Mouse (Mus musculus) ES-E14 (cell line): ENCODE results near the gene Chaf1a. TPM values are rescaled to one million over a fixed set of nuclear protein-coding genes. Genes with fewer than 3 reads are reported as not detected.

Experiments used
- DNase-seq: peaks from one replicate; pipeline ENCODE4 v3.0.0-alpha.2; 2013; ENCODE audit warnings: low read depth, low spot score
- H3K27ac ChIP-seq: 2 replicates; pipeline ENCODE4 v1.5.1; 2012; ENCODE audit warnings: low read depth, mild to moderate bottlenecking, low read length, moderate library complexity, mixed read lengths; ENCODE audit not compliant: poor library complexity, insufficient read depth, severe bottlenecking
- H3K36me3 ChIP-seq: 2 replicates; pipeline ENCODE4 v1.6.1; 2012; ENCODE audit warnings: mild to moderate bottlenecking, low read length, moderate library complexity, mixed read lengths; ENCODE audit not compliant: control insufficient read depth, poor library complexity, insufficient read depth, severe bottlenecking
- H3K4me1 ChIP-seq, 2 experiments: fragments of 150-350 bp in 1 of 2; sonication (generic) in 1 of 2; 2 replicates each; pipeline ENCODE4 v1.6.1; 2012; ENCODE audit warnings: low read length in 2 of 2, mild to moderate bottlenecking in 1 of 2, mixed read lengths in 1 of 2; ENCODE audit not compliant: control insufficient read depth in 2 of 2, insufficient read depth in 2 of 2, poor library complexity in 1 of 2
- H3K4me3 ChIP-seq, 2 experiments: fragments of 150-350 bp in 1 of 2; sonication (generic) in 1 of 2; 2 replicates each; pipeline ENCODE4 v1.5.1; 2012; ENCODE audit warnings: low read length in 2 of 2, low read depth in 1 of 2, mild to moderate bottlenecking in 1 of 2, mixed read lengths in 1 of 2; ENCODE audit not compliant: insufficient read depth in 1 of 2, poor library complexity in 1 of 2, severe bottlenecking in 1 of 2
- H3K9ac ChIP-seq: 2 replicates; pipeline ENCODE4 v1.6.1; 2012; ENCODE audit warnings: low read depth, mild to moderate bottlenecking, low read length, mixed read lengths; ENCODE audit not compliant: poor library complexity, insufficient read depth, severe bottlenecking
- H3K9me3 ChIP-seq: fragments of 150-350 bp; sonication (generic); 2 replicates; pipeline ENCODE4 v1.6.1; 2012; ENCODE audit warnings: low read depth, mild to moderate bottlenecking, low read length; ENCODE audit not compliant: control insufficient read depth, insufficient read depth
- CHD2 ChIP-seq: IDR thresholded peaks from 2 replicates; pipeline ENCODE4 v1.6.1; 2014; ENCODE audit warnings: mild to moderate bottlenecking, low read depth, low read length, inconsistent platforms
- HCFC1 ChIP-seq: IDR thresholded peaks from 2 replicates; pipeline ENCODE4 v1.6.1; 2012; ENCODE audit warnings: low read length, inconsistent platforms, borderline replicate concordance; ENCODE audit not compliant: insufficient read depth
- MAFK ChIP-seq: IDR thresholded peaks from 2 replicates; pipeline ENCODE4 v1.6.1; 2014; ENCODE audit warnings: mild to moderate bottlenecking, low read depth, low read length, inconsistent platforms; ENCODE audit not compliant: insufficient read depth
- ZC3H11A ChIP-seq: IDR thresholded peaks from 2 replicates; pipeline ENCODE4 v1.6.1; 2012; ENCODE audit warnings: low read depth, mild to moderate bottlenecking, inconsistent platforms, low read length, borderline replicate concordance
- ZNF384 ChIP-seq: IDR thresholded peaks from 2 replicates; pipeline ENCODE4 v1.6.1; 2012; ENCODE audit warnings: low read depth, low read length, inconsistent platforms
- in situ Hi-C, 2 experiments: fragments of 600-800 bp; cut with MboI; formaldehyde crosslinking; loops; one replicate each; pipeline ENCODE4 v1.15.1; 2025; ENCODE audit warnings: low sequenced_read_pairs in 2 of 2, inconsistent platforms in 1 of 2; ENCODE audit not compliant: unreplicated experiment in 2 of 2
- total RNA-seq: library from RNA; depleted of rRNA; stranded (reverse); fragments of 300-350 nt; gene quantifications from 2 replicates; pipeline ENCODE4 v1.2.3, GENCODE M21; 2012

Gene Chaf1a
- total RNA-seq, 1 experiment, result 48.3 TPM

DNA sequence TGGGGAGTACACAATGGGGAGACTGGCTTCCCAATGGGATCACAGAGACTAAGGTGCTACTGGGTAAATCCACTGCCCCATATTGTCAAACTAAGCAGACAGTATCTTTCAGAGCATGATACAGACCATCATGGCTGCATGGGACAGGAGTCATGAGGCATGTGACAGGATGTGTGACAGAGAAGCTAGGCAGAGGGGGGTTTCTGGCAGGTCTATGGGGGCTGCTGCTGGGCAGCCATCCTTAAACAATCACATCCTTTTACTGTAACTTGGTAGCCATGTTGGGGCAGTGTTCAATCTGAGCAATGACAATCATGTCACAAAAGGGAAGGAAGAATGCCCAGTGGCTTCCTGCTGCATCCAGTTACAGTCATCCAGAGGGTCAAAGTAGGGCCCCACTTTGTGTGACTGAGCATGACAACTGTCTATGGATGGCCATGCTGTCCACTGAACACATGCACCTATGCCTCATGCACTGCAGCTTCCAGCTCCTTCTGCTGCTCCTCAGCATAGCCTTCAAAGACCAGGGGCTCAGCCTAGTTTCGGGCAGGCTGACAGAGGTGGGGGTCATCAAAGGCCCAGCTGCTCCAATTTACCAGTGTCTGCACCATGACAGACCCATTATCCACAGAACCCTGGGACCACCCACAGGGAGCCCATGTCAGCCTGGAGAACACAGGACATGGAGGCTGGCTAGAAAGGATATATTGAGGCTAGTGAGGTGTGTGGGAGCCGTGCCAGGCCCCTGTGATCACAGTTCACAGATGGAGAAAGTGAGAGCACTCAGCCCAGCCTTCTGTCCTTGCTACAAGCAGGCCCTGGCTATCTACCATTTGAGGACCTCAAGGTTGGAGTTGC is 17.9 kb upstream of the Chaf1a start:
- peaks cover 0 to 2% of the 10 kb centered on the region in 2 experiments; a peak in 1 of 4 replicates for H3K4me1 ChIP-seq
- no peak overlapping the region for H3K27ac ChIP-seq
- no peaks in the 10 kb centered on the region for H3K9me3 ChIP-seq
- H3K4me3 ChIP-seq, result no peak overlapping the region
- H3K36me3 ChIP-seq, result peaks cover 28% of the 10 kb centered on the region
- in situ Hi-C loops, result no loop called here
- no peak overlapping the region for H3K9ac ChIP-seq
- no peak for TF ChIP-seq HCFC1
- TF ChIP-seq ZC3H11A, result no peak
- TF ChIP-seq ZNF384, result no peak
- TF ChIP-seq MAFK, result no peak
- TF ChIP-seq CHD2, result no peak
- no peak for DNase-seq

DNA sequence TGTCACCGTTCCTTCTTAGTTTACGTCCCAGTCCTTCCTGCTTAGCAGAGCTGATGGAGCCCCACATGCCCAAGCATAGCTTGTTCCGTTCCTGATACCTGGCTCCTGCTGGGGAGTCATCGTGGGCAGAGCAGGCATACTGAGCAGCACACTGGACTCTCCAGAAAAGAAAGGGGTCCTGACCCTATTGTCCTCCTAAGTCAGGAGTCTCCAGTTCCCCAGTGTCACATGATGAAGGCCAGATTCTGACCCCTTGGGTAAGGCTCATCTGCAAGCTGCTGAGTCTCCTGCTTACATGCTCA is 17.3 kb upstream of the Chaf1a start:
- in situ Hi-C loops, result no loop called here
- Histone ChIP-seq H3K9me3 (no peaks in the 10 kb centered on the region), H3K9ac (no peak overlapping the region), H3K4me3 (no peak overlapping the region), H3K36me3 (peaks cover 23% of the 10 kb centered on the region), H3K4me1 (peaks cover 0 to 2% of the 10 kb centered on the region in 2 experiments; a peak in 1 of 4 replicates), H3K27ac (no peak overlapping the region)
- TF ChIP-seq HCFC1 (no peak), MAFK (no peak), ZC3H11A (no peak), CHD2 (no peak), ZNF384 (no peak)
- no peak for DNase-seq

DNA sequence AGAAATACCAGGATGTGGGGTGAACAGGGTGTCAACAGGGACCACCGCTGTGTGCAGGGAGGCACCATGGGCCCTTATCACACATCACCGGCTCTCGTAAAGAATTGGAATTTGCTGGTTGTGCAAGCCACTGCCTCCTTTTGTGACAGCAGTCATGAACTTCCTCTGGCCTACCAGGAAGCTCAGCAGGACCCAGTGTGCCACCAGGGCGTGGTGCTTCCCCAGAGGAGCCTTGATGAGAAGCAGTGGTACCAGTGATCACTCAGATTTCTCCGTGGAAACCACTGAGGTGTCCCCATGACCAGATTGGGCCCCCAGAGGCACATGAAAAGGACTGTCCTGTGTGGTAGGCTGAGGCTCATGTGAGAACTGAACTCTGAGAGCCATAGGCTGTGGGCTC is 16.9 kb upstream of the Chaf1a start:
- no peak for DNase-seq
- no peak for TF ChIP-seq MAFK
- TF ChIP-seq ZNF384, result no peak
- no peak for TF ChIP-seq ZC3H11A
- TF ChIP-seq HCFC1, result no peak
- TF ChIP-seq CHD2, result no peak
- Histone ChIP-seq H3K27ac (no peak overlapping the region), H3K36me3 (peaks cover 22% of the 10 kb centered on the region), H3K4me3 (no peak overlapping the region), H3K4me1 (peaks cover 0 to 2% of the 10 kb centered on the region in 2 experiments; a peak in 1 of 4 replicates), H3K9me3 (no peaks in the 10 kb centered on the region), H3K9ac (no peak overlapping the region)
- in situ Hi-C loops, result no loop called here

DNA sequence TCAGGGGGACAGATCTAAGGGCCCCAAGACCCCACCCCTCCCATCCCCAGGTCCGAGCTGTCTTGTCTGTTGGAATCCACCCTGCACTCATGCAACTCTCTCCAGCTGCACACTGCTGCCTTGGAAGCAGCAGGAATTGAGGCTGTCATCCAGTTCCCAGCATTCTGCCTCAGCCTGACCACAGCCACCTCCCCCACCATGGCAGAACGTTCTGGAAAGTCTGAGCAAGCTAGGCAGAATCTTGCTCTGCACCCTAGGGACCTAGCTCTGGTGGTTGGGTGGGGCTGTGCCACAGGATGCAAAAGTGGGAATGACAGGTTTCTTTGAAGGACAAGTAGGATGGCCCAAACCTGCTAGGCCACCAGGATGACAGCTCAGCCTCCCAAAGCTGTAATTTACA is 15.8 kb upstream of the Chaf1a start:
- Histone ChIP-seq H3K36me3 (peaks cover 14% of the 10 kb centered on the region; the same call in 1 of the 2 replicates), H3K4me1 (no peaks in the 10 kb centered on the region), H3K9ac (no peak overlapping the region), H3K27ac (no peak overlapping the region), H3K9me3 (no peaks in the 10 kb centered on the region), H3K4me3 (no peak overlapping the region)
- TF ChIP-seq ZNF384 (no peak), ZC3H11A (no peak), CHD2 (no peak), HCFC1 (no peak), MAFK (no peak)
- in situ Hi-C loops, result no loop called here
- no peak for DNase-seq
